Mouse (Mus musculus): ENCODE data around the gene Abcb1b. TPM values are rescaled to one million over a fixed set of nuclear protein-coding genes. Genes with fewer than 3 reads are reported as not detected.

The Abcb1b gene
- polyA plus RNA-seq, 1 experiment from 2014 or later = 0.83 TPM

DNA sequence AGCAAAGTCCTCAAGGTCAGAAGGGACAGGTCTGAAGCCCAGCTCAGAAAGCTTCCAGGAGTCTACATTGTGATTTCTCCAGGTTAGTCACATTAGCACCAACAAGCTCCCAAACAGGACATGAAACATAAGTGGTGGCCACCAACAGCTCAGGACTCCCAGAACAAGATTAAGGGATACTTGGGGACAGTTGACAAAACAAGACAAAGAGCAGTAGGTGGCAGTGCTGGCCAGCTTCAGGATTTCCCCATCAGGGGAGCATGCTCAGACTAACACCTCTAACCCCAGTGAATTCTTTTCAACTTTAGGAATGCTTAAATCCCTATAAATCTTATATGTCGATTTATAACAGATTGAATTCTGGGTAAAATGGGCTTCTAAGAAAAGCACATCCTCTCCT is 70.1 kb downstream of the Abcb1b start:
- Histone ChIP-seq H3K4me3 (no peak overlapping the region), H3K4me1 (replicated peaks) (no peaks in the 10 kb centered on the region), H3K9me3 (no peaks in the 10 kb centered on the region), H3K36me3 (no peaks in the 10 kb centered on the region), H3K9ac (no peak overlapping the region), H3K27me3 (no peaks in the 10 kb centered on the region), H3K27ac (replicated peaks) (no peak overlapping the region), H3K4me2 (no peak overlapping the region)
- no peak for ATAC-seq (ENCODE audit: low FRiP score, low read depth)
- WGBS = 16% methylated on average over 1 of the region's 1 CpGs

DNA sequence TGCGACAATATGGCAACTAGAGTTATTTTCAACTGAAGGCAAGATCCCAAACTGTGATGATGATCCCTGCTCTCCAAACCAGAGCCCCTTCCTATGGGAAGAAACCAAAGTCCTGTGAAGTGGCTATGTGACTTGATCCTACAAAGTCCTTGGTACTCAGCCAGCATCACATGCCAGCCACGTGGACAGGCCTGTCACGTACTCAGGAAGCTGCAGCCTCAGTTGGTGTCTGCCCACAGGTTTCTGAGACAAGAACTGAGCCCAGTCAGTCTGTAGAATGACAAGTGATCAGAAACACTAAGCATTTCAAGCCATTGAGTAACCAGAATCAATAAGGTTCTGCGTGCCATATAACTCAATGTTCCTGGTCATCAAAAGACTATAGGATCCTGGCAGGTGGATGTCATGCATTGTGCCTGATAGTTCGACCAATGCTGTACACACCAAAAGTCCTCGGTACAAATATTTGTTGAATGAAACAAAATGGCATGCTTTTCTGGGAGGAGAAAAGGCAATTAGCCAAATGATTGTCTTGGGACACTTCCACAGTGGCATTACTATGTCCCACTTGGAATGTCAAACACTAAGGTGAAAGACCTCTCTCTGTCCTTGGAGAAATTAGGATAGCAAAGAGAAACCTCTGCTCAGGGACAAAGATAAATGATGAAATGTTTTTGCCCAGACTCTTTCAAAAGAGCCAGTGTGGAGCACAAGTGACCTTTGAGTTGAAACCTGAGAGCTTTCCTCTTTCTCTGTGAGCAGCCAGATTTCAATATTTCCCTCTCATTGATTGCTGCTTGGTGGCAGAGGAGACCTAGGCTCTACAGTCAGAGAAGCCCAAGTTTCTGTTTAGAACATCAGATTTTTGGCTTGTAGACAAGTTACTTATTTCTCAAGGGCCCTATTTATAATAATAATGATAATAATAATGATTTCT is 75.3 kb downstream of the Abcb1b start:
- Histone ChIP-seq H3K27me3 (no peaks in the 10 kb centered on the region), H3K9me3 (no peaks in the 10 kb centered on the region), H3K36me3 (no peaks in the 10 kb centered on the region), H3K27ac (replicated peaks) (no peak overlapping the region), H3K4me2 (no peak overlapping the region), H3K4me3 (no peak overlapping the region), H3K9ac (no peak overlapping the region), H3K4me1 (replicated peaks) (no peaks in the 10 kb centered on the region)
- WGBS = 88% methylated on average over 6 of the region's 6 CpGs
- no peak for ATAC-seq (ENCODE audit: low FRiP score, low read depth)

DNA sequence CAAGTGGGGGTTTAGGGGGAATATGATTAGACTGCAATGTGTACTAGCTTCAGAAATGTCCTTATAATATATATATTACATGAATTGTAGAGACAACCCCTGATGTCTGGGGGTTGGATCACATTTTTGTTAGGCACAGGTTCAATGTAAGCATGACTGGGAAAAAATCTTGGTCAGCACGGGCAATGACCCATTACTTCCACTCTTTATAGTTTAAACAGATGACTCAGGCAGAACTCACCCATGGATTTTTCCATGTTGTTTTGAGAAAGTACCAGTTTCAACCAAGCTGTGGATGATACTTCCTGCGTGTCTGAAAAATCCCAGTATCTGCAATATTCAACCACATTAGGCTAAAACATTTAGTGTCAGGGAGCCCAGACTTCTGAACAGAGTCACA is 79.1 kb downstream of the Abcb1b start:
- Histone ChIP-seq H3K4me2 (no peak overlapping the region), H3K27me3 (no peaks in the 10 kb centered on the region), H3K9me3 (no peaks in the 10 kb centered on the region), H3K36me3 (no peaks in the 10 kb centered on the region), H3K4me3 (no peak overlapping the region), H3K9ac (no peak overlapping the region), H3K27ac (replicated peaks) (no peak overlapping the region), H3K4me1 (replicated peaks) (no peaks in the 10 kb centered on the region)
- ATAC-seq (ENCODE audit: low FRiP score, low read depth) = no peak
- 84% methylated on average over 2 of the region's 2 CpGs for WGBS

DNA sequence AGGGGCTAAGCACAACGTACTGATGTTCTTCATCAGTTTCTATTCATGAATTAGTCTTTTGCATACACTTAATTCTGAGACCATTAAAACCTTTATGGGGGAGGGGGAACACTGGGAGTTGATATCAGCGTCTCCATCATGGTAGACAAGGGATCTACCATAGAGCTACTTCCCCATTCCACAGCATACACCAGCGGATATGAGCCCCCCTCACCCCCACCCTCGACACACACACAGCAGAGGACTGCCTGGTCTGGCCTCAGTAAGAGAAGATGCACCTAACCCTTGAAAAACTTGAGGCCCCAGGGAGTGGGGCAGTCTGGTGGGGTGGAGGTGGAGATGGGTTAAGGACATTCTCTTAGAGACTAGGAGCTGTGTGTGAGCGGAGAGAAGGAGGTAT is 79.9 kb downstream of the Abcb1b start:
- H3K4me2 ChIP-seq = no peak overlapping the region
- H3K27ac ChIP-seq (replicated peaks) = no peak overlapping the region

DNA sequence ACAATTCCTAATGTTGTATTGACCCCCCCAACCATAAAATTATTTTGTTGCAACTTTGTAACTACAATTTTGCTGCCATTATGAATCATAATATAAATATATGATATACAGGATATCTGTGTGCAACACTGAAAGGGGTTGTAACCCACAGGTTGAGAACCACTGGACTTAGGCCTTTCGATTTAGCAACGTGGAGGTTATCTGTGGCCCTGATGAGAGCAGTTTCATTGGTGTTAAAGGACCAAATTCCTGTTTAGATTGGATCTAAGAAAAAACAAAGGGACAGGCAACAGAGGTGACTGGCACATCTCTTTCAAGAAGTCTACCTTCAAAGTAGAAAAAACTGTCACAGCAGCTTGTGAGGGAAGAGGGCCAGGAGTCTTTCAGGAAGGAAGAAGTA is 87.9 kb downstream of the Abcb1b start:
- H3K4me1 ChIP-seq (replicated peaks) = no peaks in the 10 kb centered on the region
- H3K4me2 ChIP-seq = no peak overlapping the region
- H3K27me3 ChIP-seq = no peaks in the 10 kb centered on the region
- ATAC-seq (ENCODE audit: low FRiP score, low read depth) = no peak
- H3K36me3 ChIP-seq = no peaks in the 10 kb centered on the region
- H3K9me3 ChIP-seq = no peaks in the 10 kb centered on the region
- no peak overlapping the region for H3K27ac ChIP-seq (replicated peaks)
- WGBS = 90% methylated on average over 2 of the region's 2 CpGs
- no peak overlapping the region for H3K4me3 ChIP-seq
- no peak overlapping the region for H3K9ac ChIP-seq

More for the DNA sequence above, 79.9 kb downstream of the Abcb1b start:
- Histone ChIP-seq H3K4me3 (no peak overlapping the region), H3K9ac (no peak overlapping the region), H3K9me3 (no peaks in the 10 kb centered on the region), H3K36me3 (no peaks in the 10 kb centered on the region), H3K27me3 (no peaks in the 10 kb centered on the region), H3K4me1 (replicated peaks) (no peaks in the 10 kb centered on the region)
- ATAC-seq (ENCODE audit: low FRiP score, low read depth) = no peak
- WGBS = 78% methylated on average over 5 of the region's 5 CpGs

DNA sequence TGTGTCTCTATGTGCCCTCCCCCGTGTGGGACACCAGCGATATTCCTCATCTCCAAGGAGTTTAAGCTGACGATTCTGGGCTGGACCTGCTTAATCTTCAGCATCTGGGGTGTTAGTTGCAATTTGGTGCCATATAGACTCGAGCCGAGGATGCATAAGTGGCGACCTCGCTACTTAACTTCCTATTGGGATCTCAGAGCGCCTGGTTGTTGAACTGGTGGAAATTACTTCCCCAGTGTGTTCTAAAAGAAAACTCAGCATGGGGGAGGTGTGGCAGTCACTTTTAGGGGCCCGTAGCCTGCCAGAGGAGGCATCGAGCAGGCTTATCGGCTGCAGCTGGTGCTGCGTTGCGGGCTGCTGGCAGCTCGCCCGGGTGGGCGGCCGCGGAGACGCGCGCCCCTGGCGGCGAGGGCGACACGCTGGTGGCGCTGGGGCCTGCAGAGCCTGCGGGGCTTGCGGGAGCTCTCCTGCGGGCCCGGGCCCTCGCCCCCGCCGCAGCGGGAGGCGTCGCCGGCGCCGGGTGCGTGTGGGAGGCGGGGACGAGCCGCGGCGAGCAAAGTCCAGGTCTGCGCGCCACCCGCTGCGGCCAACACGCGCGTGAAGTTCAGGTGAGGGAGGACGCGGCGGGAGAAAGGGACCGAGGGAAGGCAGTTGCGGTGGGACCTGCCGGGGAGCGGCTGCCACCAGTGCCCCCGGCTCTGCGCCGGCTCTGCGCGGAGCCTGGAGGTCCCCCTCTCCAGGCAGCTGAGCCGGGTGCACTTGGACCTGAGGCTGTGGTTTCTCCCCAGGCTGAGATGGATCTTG is 95.6 kb downstream of the Abcb1b start, which contains the start of gene Abcb4:
TSS of gene Abcb4 (plus strand) at position 418 of the 804 bp plus-strand sequence.
- Histone ChIP-seq H3K4me3 (peak within 1 kb of the TSS; percentile 71), H3K27ac (replicated peaks) (no peak within 1 kb of the TSS), H3K4me2 (peak within 1 kb of the TSS; percentile 98), H3K9ac (peak within 1 kb of the TSS; percentile 54), H3K36me3 (no peaks in the 10 kb centered on the region), H3K27me3 (no peaks in the 10 kb centered on the region), H3K4me1 (replicated peaks) (peaks cover 12% of the 10 kb centered on the region), H3K9me3 (no peaks in the 10 kb centered on the region)
- under 1% methylated on average over 64 of the region's 65 CpGs for WGBS
- peak; percentile 90 for ATAC-seq (ENCODE audit: low FRiP score, low read depth)

DNA sequence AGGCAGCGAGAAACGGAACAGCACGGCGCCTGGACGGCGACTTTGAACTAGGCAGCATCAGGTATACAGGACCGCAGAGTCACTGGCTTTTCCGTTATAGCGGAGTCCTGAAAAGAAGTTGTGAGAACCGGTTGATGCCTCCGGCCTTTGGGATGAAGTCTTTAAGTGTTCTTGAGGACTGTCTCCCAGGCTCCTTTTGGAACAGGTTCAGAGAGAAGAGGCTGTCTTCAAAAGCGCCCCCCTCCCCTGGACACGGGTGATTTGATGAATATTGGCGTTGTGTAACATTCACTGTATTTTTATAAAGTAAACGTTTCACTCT is 96.1 kb downstream of the Abcb1b start:
- Histone ChIP-seq H3K4me1 (replicated peaks) (peaks cover 12% of the 10 kb centered on the region), H3K27ac (replicated peaks) (no peak overlapping the region), H3K27me3 (no peaks in the 10 kb centered on the region), H3K9ac (peak overlapping the region; percentile 54), H3K4me3 (peak overlapping the region; percentile 71), H3K9me3 (no peaks in the 10 kb centered on the region), H3K36me3 (no peaks in the 10 kb centered on the region), H3K4me2 (peak overlapping the region; percentile 98)
- WGBS = 8% methylated on average over 15 of the region's 15 CpGs
- no peak for ATAC-seq (ENCODE audit: low FRiP score, low read depth)

DNA sequence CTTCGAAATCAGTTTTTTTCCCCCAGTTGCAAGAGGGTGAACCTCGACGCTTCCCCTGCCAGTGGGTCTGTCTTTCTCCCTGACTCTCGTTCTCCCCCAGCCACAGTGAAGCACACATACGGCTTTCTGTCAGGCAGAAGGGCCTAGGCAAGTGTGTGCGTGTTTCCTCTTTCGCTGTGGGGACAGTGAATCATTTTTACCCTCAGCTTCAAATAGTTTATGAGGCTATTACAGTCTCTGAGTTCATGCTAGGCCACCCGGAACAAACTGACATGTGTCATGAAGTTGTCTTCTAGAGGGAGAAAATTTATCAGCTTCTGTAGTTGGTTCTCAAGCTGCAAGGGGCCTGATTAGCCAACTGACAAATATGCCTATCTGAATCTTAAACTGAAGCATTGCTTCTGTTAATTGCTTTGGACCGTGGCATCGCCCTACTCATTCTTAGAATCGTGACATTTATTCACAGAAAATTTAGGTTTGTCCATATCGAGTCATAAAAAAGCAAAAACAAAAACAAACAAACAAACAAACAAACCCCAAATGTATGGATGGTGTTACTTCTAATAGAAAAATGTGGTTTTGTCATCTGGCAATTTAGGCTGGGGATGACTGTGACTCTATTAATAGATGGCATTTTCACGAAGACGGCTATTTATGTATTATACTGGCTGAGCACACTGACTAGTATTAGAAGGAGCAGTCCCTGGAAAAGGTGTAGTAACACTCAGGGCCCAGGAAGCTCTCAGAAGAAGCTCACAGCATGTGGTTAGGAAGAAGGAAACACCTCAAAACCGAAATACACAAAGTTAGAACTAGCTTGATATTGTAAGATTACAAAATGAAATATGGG is 96.9 kb downstream of the Abcb1b start:
- no peak overlapping the region for H3K9ac ChIP-seq
- peaks cover 12% of the 10 kb centered on the region for H3K4me1 ChIP-seq (replicated peaks)
- H3K36me3 ChIP-seq = no peaks in the 10 kb centered on the region
- H3K27me3 ChIP-seq = no peaks in the 10 kb centered on the region
- no peak for ATAC-seq (ENCODE audit: low FRiP score, low read depth)
- H3K4me2 ChIP-seq = peak overlapping the region; percentile 98; the same call in 1 of the 2 replicates
- H3K4me3 ChIP-seq = no peak overlapping the region
- 69% methylated on average over 15 of the region's 15 CpGs for WGBS
- no peaks in the 10 kb centered on the region for H3K9me3 ChIP-seq
- H3K27ac ChIP-seq (replicated peaks) = no peak overlapping the region

DNA sequence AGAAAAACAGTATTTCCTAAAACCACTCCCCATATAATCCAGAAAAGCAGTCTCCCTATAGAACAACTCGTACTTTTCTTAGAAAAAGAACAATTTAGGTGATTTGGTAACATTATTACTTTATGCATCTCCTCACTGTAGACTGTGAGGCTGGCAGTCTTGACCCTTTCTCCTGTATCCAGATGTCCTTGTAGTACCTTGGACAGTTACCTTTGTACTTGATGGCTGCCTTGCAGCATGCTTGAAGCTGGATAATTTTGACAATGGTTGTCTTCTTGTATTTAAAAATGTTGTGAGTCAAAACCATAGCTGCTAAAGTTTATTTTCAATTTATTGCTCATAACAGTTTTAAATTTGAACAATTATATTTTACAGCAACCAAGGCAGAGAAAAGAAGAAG is 98.3 kb downstream of the Abcb1b start:
- Histone ChIP-seq H3K4me2 (no peak overlapping the region), H3K4me1 (replicated peaks) (peaks cover 12% of the 10 kb centered on the region), H3K27ac (replicated peaks) (no peak overlapping the region), H3K9ac (no peak overlapping the region), H3K4me3 (no peak overlapping the region), H3K27me3 (no peaks in the 10 kb centered on the region), H3K9me3 (no peaks in the 10 kb centered on the region), H3K36me3 (no peaks in the 10 kb centered on the region)
- ATAC-seq (ENCODE audit: low FRiP score, low read depth) = no peak
- 89% methylated on average over 1 of the region's 1 CpGs for WGBS

DNA sequence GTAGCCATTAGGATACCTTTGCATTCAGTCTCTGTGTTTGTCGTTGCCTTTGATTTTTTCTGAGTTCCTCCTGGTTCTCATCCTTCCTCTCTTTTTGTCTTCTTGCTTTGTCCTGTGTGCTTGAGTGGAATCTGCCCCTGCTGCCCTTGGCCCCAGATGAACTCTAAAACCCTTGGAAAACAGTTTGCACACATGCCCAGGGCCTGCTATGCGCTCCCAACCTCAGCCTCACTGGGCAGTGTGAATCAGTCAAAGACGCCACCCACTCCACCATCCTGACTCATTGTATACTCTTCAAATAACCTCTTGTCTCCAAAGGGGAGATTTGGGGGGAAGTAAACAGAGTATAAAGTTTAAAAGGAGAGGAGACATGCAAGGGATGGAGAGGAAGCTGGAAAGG is 100.3 kb downstream of the Abcb1b start:
- no peak for ATAC-seq (ENCODE audit: low FRiP score, low read depth)
- no peak overlapping the region for H3K4me3 ChIP-seq
- H3K27me3 ChIP-seq = no peaks in the 10 kb centered on the region
- peaks cover 6% of the 10 kb centered on the region for H3K4me1 ChIP-seq (replicated peaks)
- 79% methylated on average over 3 of the region's 3 CpGs for WGBS
- H3K9ac ChIP-seq = no peak overlapping the region
- no peak overlapping the region for H3K4me2 ChIP-seq
- H3K36me3 ChIP-seq = no peaks in the 10 kb centered on the region
- H3K27ac ChIP-seq (replicated peaks) = no peak overlapping the region
- H3K9me3 ChIP-seq = no peaks in the 10 kb centered on the region

DNA sequence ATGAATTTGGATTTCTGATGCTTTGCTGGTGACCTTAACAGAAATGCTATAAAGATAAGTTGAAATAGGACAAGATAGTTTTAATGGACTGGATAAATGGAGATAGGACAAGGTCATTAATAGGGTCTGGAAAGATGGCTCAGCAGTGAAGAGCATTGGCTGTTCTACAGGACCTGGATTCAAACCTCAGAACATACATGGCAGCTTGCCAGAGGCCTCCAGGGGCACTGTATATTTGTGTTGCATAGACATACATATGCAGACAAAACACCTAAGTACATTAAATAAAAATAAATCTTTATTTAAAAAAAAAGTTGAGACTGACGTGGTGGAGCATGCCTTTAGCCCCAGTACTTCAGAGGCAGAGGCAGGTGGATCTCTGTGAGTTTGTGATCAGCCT is 103.1 kb downstream of the Abcb1b start:
- H3K9me3 ChIP-seq = no peaks in the 10 kb centered on the region
- WGBS = 80% methylated on average over 1 of the region's 1 CpGs
- no peaks in the 10 kb centered on the region for H3K27me3 ChIP-seq
- no peak overlapping the region for H3K4me3 ChIP-seq
- H3K36me3 ChIP-seq = no peaks in the 10 kb centered on the region
- no peak overlapping the region for H3K9ac ChIP-seq
- H3K27ac ChIP-seq (replicated peaks) = no peak overlapping the region
- ATAC-seq (ENCODE audit: low FRiP score, low read depth) = no peak
- H3K4me1 ChIP-seq (replicated peaks) = no peaks in the 10 kb centered on the region
- H3K4me2 ChIP-seq = no peak overlapping the region

All from hindbrain, embryonic 15.5 days (tissue).